Mouse (Mus musculus): ENCODE results near the gene Plekha7.

The Plekha7 gene

GRCm38 (mm10) chr7:116307871-116308631 lies at the start of gene Plekha7:
Plekha7 (minus strand) TSS chr7:116308376.
- peak; percentile 33 to 41 for DNase-seq

GRCm38 (mm10) chr7:116336226-116336625 lies 28.1 kb upstream of the Plekha7 start:
- peak; percentile 66 to 78 for DNase-seq

GRCm38 (mm10) chr7:116335133-116335532 lies 27.0 kb upstream of the Plekha7 start:
- DNase-seq = no peak

- no peak for DNase-seq
Measured at GRCm38 (mm10) chr7:116334669-116335038, 26.5 kb upstream of the Plekha7 start.

- peak; percentile 99 for DNase-seq
Measured at GRCm38 (mm10) chr7:116333713-116334668, 25.8 kb upstream of the Plekha7 start, which contains the start of gene Rps13. Rps13 (minus strand) TSS chr7:116334195.

GRCm38 (mm10) chr7:116331246-116331645 lies 23.1 kb upstream of the Plekha7 start:
- DNase-seq = no peak

GRCm38 (mm10) chr7:116329858-116330257 lies 21.7 kb upstream of the Plekha7 start:
- DNase-seq = no peak

- DNase-seq = no peak
Measured at GRCm38 (mm10) chr7:116328777-116329176, 20.6 kb upstream of the Plekha7 start.

GRCm38 (mm10) chr7:116327901-116328300 lies 19.7 kb upstream of the Plekha7 start:
- no peak for DNase-seq

- DNase-seq = peak; percentile 78 to 86
Measured at GRCm38 (mm10) chr7:116323331-116323964, 15.3 kb upstream of the Plekha7 start.

GRCm38 (mm10) chr7:116309456-116309855 lies 1.3 kb upstream of the Plekha7 start:
- no peak for DNase-seq

- DNase-seq = no peak
Measured at GRCm38 (mm10) chr7:116308632-116308991, 436 bp upstream of the Plekha7 start.

GRCm38 (mm10) chr7:116307099-116307870 lies 891 bp downstream of the Plekha7 start:
- DNase-seq = peak; percentile 75 to 79

GRCm38 (mm10) chr7:116306601-116307000 lies 1.6 kb downstream of the Plekha7 start:
- no peak for DNase-seq

GRCm38 (mm10) chr7:116301661-116302311 lies 6.4 kb downstream of the Plekha7 start:
- peak; percentile 54 to 61 for DNase-seq

GRCm38 (mm10) chr7:116301144-116301543 lies 7.0 kb downstream of the Plekha7 start:
- DNase-seq = no peak

- DNase-seq = no peak
Measured at GRCm38 (mm10) chr7:116298851-116299250, 9.3 kb downstream of the Plekha7 start.

- peak; percentile 76 to 78 for DNase-seq
Measured at GRCm38 (mm10) chr7:116298389-116298788, 9.8 kb downstream of the Plekha7 start.

- no peak for DNase-seq
Measured at GRCm38 (mm10) chr7:116294961-116295360, 13.2 kb downstream of the Plekha7 start.

GRCm38 (mm10) chr7:116292377-116292776 lies 15.8 kb downstream of the Plekha7 start:
- no peak for DNase-seq

GRCm38 (mm10) chr7:116290559-116290958 lies 17.6 kb downstream of the Plekha7 start:
- DNase-seq = no peak

GRCm38 (mm10) chr7:116288996-116289395 lies 19.2 kb downstream of the Plekha7 start:
- no peak for DNase-seq
